Mouse (Mus musculus): ENCODE measurements around the gene 4930415O20Rik. TPM values are rescaled to one million over a fixed set of nuclear protein-coding genes. Genes with fewer than 3 reads are reported as not detected.
A peak's percentile ranks its signal among the peaks of the same experiment; 100 is the strongest.

The 4930415O20Rik gene
- polyA plus RNA-seq, 1 experiment from 2014 or later, result 0.26 TPM

- no peaks in the 10 kb centered on the region for H3K27me3 ChIP-seq
- CTCF ChIA-PET, result interaction anchor here (1.0 to 1.2 kb wide), 2 partner anchors 30 to 93 kb away, joined by 3 read pairs; no protein-coding TSS in a partner anchor
- ATAC-seq (peak; percentile 61), DNase-seq (ENCODE audit: low read depth, low spot score) (no peak)
- no peak for TF ChIP-seq CTCF (IDR thresholded peaks at IDR 0.05)
- in situ Hi-C loops (cut with MboI; ENCODE audit: low pct_unique_long_range_greater_than_20kb), result no loop called here
- POLR2A ChIA-PET, result interaction anchor here (1.3 to 1.5 kb wide), 3 partner anchors 8 to 28 kb away, joined by 3 to 5 read pairs (median 4); no protein-coding TSS in a partner anchor
Measured at GRCm38 (mm10) chr15:98634541-98635081, 63.8 kb downstream of the 4930415O20Rik start.

- no peak for DNase-seq (ENCODE audit: low read depth, low spot score)
- ChIA-PET CTCF (interaction anchor here (0.9 kb wide), 1 partner anchor 10 kb away, joined by 3 read pairs; no protein-coding TSS in a partner anchor), POLR2A (no interaction called here)
- no peaks in the 10 kb centered on the region for H3K27me3 ChIP-seq
- ATAC-seq, result no peak
- in situ Hi-C loops (cut with MboI; ENCODE audit: low pct_unique_long_range_greater_than_20kb), result no loop called here
- TF ChIP-seq CTCF (IDR thresholded peaks at IDR 0.05), result no peak
Measured at GRCm38 (mm10) chr15:98635291-98635841, 64.6 kb downstream of the 4930415O20Rik start.

GRCm38 (mm10) chr15:98636517-98636916 is 65.7 kb downstream of the 4930415O20Rik start:
- ChIA-PET POLR2A (no interaction called here), CTCF (interaction anchor here (1.1 kb wide), 1 partner anchor 28 kb away, joined by 3 read pairs; no protein-coding TSS in a partner anchor)
- in situ Hi-C loops (cut with MboI; ENCODE audit: low pct_unique_long_range_greater_than_20kb), result no loop called here
- TF ChIP-seq CTCF (IDR thresholded peaks at IDR 0.05), result no peak
- no peak for ATAC-seq
- no peaks in the 10 kb centered on the region for H3K27me3 ChIP-seq
- no peak for DNase-seq (ENCODE audit: low read depth, low spot score)

GRCm38 (mm10) chr15:98637155-98637554 is 66.4 kb downstream of the 4930415O20Rik start:
- H3K27me3 ChIP-seq, result no peaks in the 10 kb centered on the region
- no peak for TF ChIP-seq CTCF (IDR thresholded peaks at IDR 0.05)
- in situ Hi-C loops (cut with MboI; ENCODE audit: low pct_unique_long_range_greater_than_20kb), result no loop called here
- DNase-seq (ENCODE audit: low read depth, low spot score), result no peak
- ChIA-PET CTCF (interaction anchor here (1.1 kb wide), 1 partner anchor 27 kb away, joined by 3 read pairs; no protein-coding TSS in a partner anchor), POLR2A (no interaction called here)
- no peak for ATAC-seq

Other genes starting within 250 kb of the 4930415O20Rik start
- gene Olfr284, start 230.0 kb upstream of the 4930415O20Rik start, polyA plus RNA-seq (2021), result not detected
- not detected for gene Olfr283, start 190.1 kb upstream of the 4930415O20Rik start, polyA plus RNA-seq (2021)
- gene Olfr282, start 139.8 kb upstream of the 4930415O20Rik start, polyA plus RNA-seq (2021), result not detected
- gene Olfr281, start 118.4 kb upstream of the 4930415O20Rik start, polyA plus RNA-seq (2021), result not detected
- gene OR5BS1P, start 101.1 kb upstream of the 4930415O20Rik start, polyA plus RNA-seq (2021), result not detected
- not detected for gene Lalba, start 88.3 kb upstream of the 4930415O20Rik start, polyA plus RNA-seq (2021)
- not detected for gene Olfr279, start 78.6 kb upstream of the 4930415O20Rik start, polyA plus RNA-seq (2021)
- 91.6 TPM for gene Kansl2, start 36.7 kb upstream of the 4930415O20Rik start, polyA plus RNA-seq (2021)
- 30.2 TPM for gene Ccnt1, start 81 bp upstream of the 4930415O20Rik start, polyA plus RNA-seq (2021)
- 114 TPM for gene Adcy6, start 39.1 kb downstream of the 4930415O20Rik start, polyA plus RNA-seq (2021)
- 69.7 TPM for gene Cacnb3, start 59.8 kb downstream of the 4930415O20Rik start, polyA plus RNA-seq (2021)
- 109 TPM for gene Ddx23, start 91.9 kb downstream of the 4930415O20Rik start, polyA plus RNA-seq (2021)
- 14.8 TPM for gene Rnd1, start 106.5 kb downstream of the 4930415O20Rik start, polyA plus RNA-seq (2021)
- gene Ccdc65, start 137.2 kb downstream of the 4930415O20Rik start, polyA plus RNA-seq (2021), result 7.6 TPM
- 0.41 TPM for gene Fkbp11, start 157.2 kb downstream of the 4930415O20Rik start, polyA plus RNA-seq (2021)
- gene Arf3, start 192.2 kb downstream of the 4930415O20Rik start, polyA plus RNA-seq (2021), result 136 TPM
- gene Wnt10b, start 207.1 kb downstream of the 4930415O20Rik start, polyA plus RNA-seq (2021), result not detected
- not detected for gene Wnt1, start 218.9 kb downstream of the 4930415O20Rik start, polyA plus RNA-seq (2021)
- gene Ddn, start 238.5 kb downstream of the 4930415O20Rik start, polyA plus RNA-seq (2021), result not detected

Measured in Patski (cell line).